Mouse (Mus musculus) neural tube, embryonic 13.5 days (tissue): ENCODE measurements around the gene Hist3h2a. TPM values are rescaled to one million over a fixed set of nuclear protein-coding genes. Genes with fewer than 3 reads are reported as not detected.
"Not testable (repeated sequence)": the region's sequence is repeated elsewhere in the genome, so short reads cannot be mapped to it uniquely, and the experiment has no call there.

Experiments used
- ATAC-seq: fragments of 200-750 bp; cut with Nextera tagmentation; 2 replicates; pipeline ENCODE4 v1.8.0; 2017; ENCODE audit warnings: low read depth, mild to moderate bottlenecking, moderate TSS enrichment, moderate library complexity
- H3K27ac ChIP-seq: fragments of 300-500 bp; sonication (generic); replicated peaks from 2 replicates; pipeline ENCODE4 v1.5.1; 2015; ENCODE audit warnings: moderate library complexity, mild to moderate bottlenecking, inconsistent platforms
- H3K27me3 ChIP-seq: fragments of 300-500 bp; sonication (generic); 2 replicates; pipeline ENCODE4 v1.6.1; 2015; ENCODE audit warnings: mild to moderate bottlenecking, inconsistent platforms
- H3K36me3 ChIP-seq: fragments of 300-500 bp; sonication (generic); 2 replicates; pipeline ENCODE4 v1.6.1; 2015; ENCODE audit warnings: mild to moderate bottlenecking, inconsistent platforms
- H3K4me1 ChIP-seq: fragments of 300-500 bp; sonication (generic); replicated peaks from 2 replicates; pipeline ENCODE4 v1.6.1; 2015; ENCODE audit warnings: inconsistent platforms
- H3K4me2 ChIP-seq: fragments of 300-500 bp; sonication (generic); 2 replicates; pipeline ENCODE4 v1.6.1; 2015; ENCODE audit warnings: inconsistent platforms, mild to moderate bottlenecking, moderate library complexity
- H3K4me3 ChIP-seq: fragments of 300-500 bp; sonication (generic); 2 replicates; pipeline ENCODE4 v1.5.1; 2015; ENCODE audit warnings: mild to moderate bottlenecking, inconsistent platforms
- H3K9ac ChIP-seq: fragments of 300-500 bp; sonication (generic); 2 replicates; pipeline ENCODE4 v1.6.1; 2015; ENCODE audit warnings: moderate library complexity, mild to moderate bottlenecking, inconsistent platforms
- H3K9me3 ChIP-seq: fragments of 300-500 bp; sonication (generic); 2 replicates; pipeline ENCODE4 v1.6.1; 2016; ENCODE audit warnings: inconsistent platforms
- WGBS: fragments of 180-500 bp; shearing (Covaris S2); methylation state at CpG from one replicate; pipeline ENCODE4 v1.1.7; 2015; 5-methylcytosine and 5-hydroxymethylcytosine counted together
- polyA plus RNA-seq: library from polyadenylated mRNA; unstranded; fragments of >200 nt; fragmentation: Nextera tagmentation; extraction: Ambion mirVana; gene quantifications from 2 replicates; pipeline ENCODE4 v1.2.1, GENCODE M21; 2015

Hist3h2a gene
- polyA plus RNA-seq, 1 experiment from 2014 or later, result 126 TPM

DNA sequence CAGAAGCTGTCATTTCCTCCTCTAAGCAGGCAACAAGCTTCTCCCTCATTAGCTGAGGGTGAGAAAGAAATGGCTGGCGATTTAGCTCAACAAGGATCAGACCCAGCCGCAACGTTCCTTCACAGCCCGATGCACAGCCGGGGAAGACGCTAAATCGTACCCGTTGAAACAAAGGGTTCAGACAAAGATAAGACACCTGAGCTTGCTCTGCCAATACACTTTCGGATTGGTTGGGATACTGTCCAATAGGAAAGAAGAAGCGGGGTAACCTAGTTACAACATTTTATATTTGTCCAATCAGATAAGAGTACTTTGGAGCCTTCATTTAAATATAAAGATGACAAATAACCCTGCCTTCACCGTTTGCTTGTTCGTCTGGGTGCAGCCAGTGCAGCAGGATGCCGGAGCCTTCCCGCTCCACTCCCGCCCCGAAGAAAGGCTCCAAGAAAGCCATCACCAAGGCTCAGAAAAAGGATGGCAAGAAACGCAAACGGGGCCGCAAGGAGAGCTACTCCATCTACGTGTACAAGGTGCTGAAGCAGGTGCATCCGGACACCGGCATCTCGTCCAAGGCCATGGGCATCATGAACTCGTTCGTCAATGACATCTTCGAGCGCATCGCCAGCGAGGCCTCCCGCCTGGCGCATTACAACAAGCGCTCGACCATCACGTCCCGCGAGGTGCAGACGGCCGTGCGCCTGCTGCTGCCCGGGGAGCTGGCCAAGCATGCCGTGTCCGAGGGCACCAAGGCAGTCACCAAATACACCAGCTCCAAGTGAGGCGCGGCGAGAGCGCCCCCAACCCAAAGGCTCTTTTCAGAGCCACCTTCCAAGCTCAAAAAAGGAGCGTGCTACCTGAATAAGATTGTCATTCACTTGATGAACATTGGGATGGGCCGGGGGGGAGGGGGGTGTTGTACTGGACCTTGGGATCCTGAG, 5.7 kb upstream of the Hist3h2a start, which contains the start of gene Hist3h2ba:
Hist3h2ba (plus strand) TSS at position 379 of the 938 bp plus-strand sequence.
- under 1% methylated on average over 48 of the region's 48 CpGs for WGBS
- Histone ChIP-seq H3K27ac (peak within 1 kb of the TSS; percentile 100), H3K27me3 (no peaks in the 10 kb centered on the region), H3K9me3 (no peaks in the 10 kb centered on the region), H3K9ac (peak within 1 kb of the TSS; percentile 96), H3K4me3 (peak within 1 kb of the TSS; percentile 64), H3K4me1 (peaks cover 54% of the 10 kb centered on the region), H3K4me2 (peak within 1 kb of the TSS; percentile 58), H3K36me3 (no peaks in the 10 kb centered on the region)
- ATAC-seq, result peak; percentile 92

GRCm38 (mm10) chr11:58949480-58950431, 4.7 kb upstream of the Hist3h2a start:
- H3K36me3 ChIP-seq, result no peaks in the 10 kb centered on the region
- peak overlapping the region; percentile 64 for H3K4me3 ChIP-seq
- H3K4me2 ChIP-seq, result peak overlapping the region; percentile 58
- H3K9ac ChIP-seq, result peak overlapping the region; percentile 96
- peaks cover 47% of the 10 kb centered on the region for H3K4me1 ChIP-seq
- peak overlapping the region; percentile 100 for H3K27ac ChIP-seq
- no peaks in the 10 kb centered on the region for H3K9me3 ChIP-seq
- peak; percentile 68 for ATAC-seq
- H3K27me3 ChIP-seq, result no peaks in the 10 kb centered on the region
- 3% methylated on average over 20 of the region's 20 CpGs for WGBS

DNA sequence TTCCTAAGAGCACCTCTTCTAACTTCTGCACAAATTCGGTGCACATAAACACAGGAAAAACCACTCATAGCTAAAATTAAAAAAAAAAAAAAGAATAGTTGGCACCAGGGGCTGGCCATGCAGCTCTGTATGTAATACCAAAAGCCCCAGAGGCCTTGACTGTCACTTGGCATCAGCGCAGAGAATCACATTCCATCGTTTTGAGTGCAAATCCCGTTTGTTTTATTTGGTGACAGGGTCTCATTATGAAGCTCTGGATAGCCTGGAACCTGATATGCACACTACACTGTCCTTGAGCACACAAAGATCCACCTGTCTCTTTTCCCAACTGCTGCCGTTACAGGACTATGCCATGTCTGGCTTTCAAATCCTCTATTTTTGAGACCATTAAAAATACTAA, 3.3 kb upstream of the Hist3h2a start:
- Histone ChIP-seq H3K9ac (peak overlapping the region; percentile 96), H3K27me3 (no peaks in the 10 kb centered on the region), H3K4me3 (peak overlapping the region; percentile 64), H3K9me3 (no peaks in the 10 kb centered on the region), H3K27ac (peak overlapping the region; percentile 100), H3K36me3 (no peaks in the 10 kb centered on the region), H3K4me2 (peak overlapping the region; percentile 58), H3K4me1 (peaks cover 53% of the 10 kb centered on the region)
- no peak for ATAC-seq
- 60% methylated on average over 5 of the region's 5 CpGs for WGBS

GRCm38 (mm10) chr11:58953351-58954169, 925 bp upstream of the Hist3h2a start:
- H3K9ac ChIP-seq, result peak overlapping the region; percentile 99
- peak overlapping the region; percentile 100 for H3K27ac ChIP-seq
- 1% methylated on average over 33 of the region's 33 CpGs for WGBS
- H3K36me3 ChIP-seq, result 0 out of 2 replicates have a peak, but pooled peaks cover 14% of the 10 kb centered on the region
- no peaks in the 10 kb centered on the region for H3K9me3 ChIP-seq
- H3K27me3 ChIP-seq, result no peaks in the 10 kb centered on the region
- peak overlapping the region; percentile 74 for H3K4me3 ChIP-seq
- peaks cover 60% of the 10 kb centered on the region for H3K4me1 ChIP-seq
- peak overlapping the region; percentile 87 for H3K4me2 ChIP-seq
- no peak; the same call in none of the 2 replicates for ATAC-seq

DNA sequence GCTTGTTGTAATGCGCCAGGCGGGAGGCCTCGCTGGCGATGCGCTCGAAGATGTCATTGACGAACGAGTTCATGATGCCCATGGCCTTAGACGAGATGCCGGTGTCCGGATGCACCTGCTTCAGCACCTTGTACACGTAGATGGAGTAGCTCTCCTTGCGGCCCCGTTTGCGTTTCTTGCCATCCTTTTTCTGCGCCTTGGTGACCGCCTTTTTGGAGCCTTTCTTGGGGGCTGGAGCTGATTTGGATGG, 390 bp upstream of the Hist3h2a start:
- WGBS, result under 1% methylated on average over 17 of the region's 17 CpGs
- H3K27me3 ChIP-seq, H3K9me3 ChIP-seq: not testable (repeated sequence)
- peak overlapping the region; percentile 100 for H3K27ac ChIP-seq
- ATAC-seq, result peak; percentile 17; the same call in 1 of the 2 replicates
- H3K9ac ChIP-seq, result peak overlapping the region; percentile 99
- H3K4me3 ChIP-seq, result peak overlapping the region; percentile 74
- H3K4me2 ChIP-seq, result peak overlapping the region; percentile 87
- peaks cover 65% of the 10 kb centered on the region for H3K4me1 ChIP-seq
- H3K36me3 ChIP-seq, result 0 out of 2 replicates have a peak, but pooled peaks cover 15% of the 10 kb centered on the region

- Histone ChIP-seq H3K4me1 (peaks cover 71% of the 10 kb centered on the region), H3K9me3 (no peaks in the 10 kb centered on the region), H3K4me2 (peak overlapping the region; percentile 87), H3K27ac (peak overlapping the region; percentile 100), H3K4me3 (peak overlapping the region; percentile 74), H3K36me3 (0 out of 2 replicates have a peak, but pooled peaks cover 15% of the 10 kb centered on the region), H3K27me3 (no peaks in the 10 kb centered on the region), H3K9ac (peak overlapping the region; percentile 95)
- under 1% methylated on average over 20 of the region's 20 CpGs for whole genome bisulfite sequencing
- ATAC-seq, result no peak; the same call in 1 of the 2 replicates
Measured at GRCm38 (mm10) chr11:58955143-58955867, 820 bp downstream of the Hist3h2a start.

- Histone ChIP-seq H3K9ac (peak overlapping the region; percentile 95), H3K4me3 (peak overlapping the region; percentile 74), H3K4me1 (peaks cover 65% of the 10 kb centered on the region), H3K9me3 (no peaks in the 10 kb centered on the region), H3K4me2 (peak overlapping the region; percentile 87), H3K27ac (peak overlapping the region; percentile 100), H3K27me3 (no peaks in the 10 kb centered on the region), H3K36me3 (0 out of 2 replicates have a peak, but pooled peaks cover 15% of the 10 kb centered on the region)
- ATAC-seq, result no peak
- 23% methylated on average over 8 of the region's 8 CpGs for WGBS
Measured at GRCm38 (mm10) chr11:58955868-58956257, 1.4 kb downstream of the Hist3h2a start.

DNA sequence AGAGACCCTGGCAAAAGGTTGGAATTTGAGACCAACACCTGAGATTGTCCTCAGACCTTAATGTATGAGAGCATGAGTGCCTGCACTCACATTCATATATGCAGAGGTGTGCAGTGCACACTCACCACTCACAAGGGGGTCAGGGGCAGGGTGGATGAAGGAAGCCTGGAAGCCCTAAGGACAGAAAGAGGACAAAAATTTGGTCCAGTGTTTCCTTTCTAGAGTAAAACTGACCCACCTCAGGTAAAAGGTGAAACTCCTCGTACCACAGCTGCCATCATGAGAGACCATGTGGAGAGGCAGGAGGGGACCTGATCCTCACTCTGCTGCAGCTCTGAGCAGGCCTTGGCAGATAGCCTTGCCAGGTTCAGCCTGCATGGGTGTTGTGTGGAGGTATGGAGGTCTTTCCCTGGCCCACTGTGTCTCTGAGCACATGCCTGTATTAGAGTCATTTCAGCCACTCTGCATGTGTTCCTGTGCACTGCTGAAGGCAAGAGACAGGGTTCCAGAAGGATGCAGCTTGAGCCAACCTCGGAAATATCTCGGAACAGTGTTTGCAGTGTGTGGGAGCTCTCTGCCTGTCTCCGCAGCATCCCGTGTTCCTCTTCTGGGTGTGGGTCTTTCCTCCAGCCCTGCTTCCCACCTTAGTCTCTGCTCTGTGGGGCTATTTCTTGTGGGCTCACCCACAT, 2.9 kb downstream of the Hist3h2a start:
- H3K27ac ChIP-seq, result no peak overlapping the region
- peak overlapping the region; percentile 87 for H3K4me2 ChIP-seq
- no peaks in the 10 kb centered on the region for H3K9me3 ChIP-seq
- ATAC-seq, result no peak
- 87% methylated on average over 5 of the region's 5 CpGs for WGBS
- 0 out of 2 replicates have a peak, but pooled peaks cover 15% of the 10 kb centered on the region for H3K36me3 ChIP-seq
- peaks cover 51% of the 10 kb centered on the region for H3K4me1 ChIP-seq
- peak overlapping the region; percentile 74 for H3K4me3 ChIP-seq
- H3K27me3 ChIP-seq, result peaks cover 9% of the 10 kb centered on the region
- H3K9ac ChIP-seq, result peak overlapping the region; percentile 95

- peak overlapping the region; percentile 87 for H3K4me2 ChIP-seq
- 81% methylated on average over 6 of the region's 6 CpGs for WGBS
- peaks cover 16% of the 10 kb centered on the region for H3K27me3 ChIP-seq
- no peak for ATAC-seq
- H3K9me3 ChIP-seq, result no peaks in the 10 kb centered on the region
- no peak overlapping the region for H3K4me3 ChIP-seq
- H3K27ac ChIP-seq, result no peak overlapping the region
- peak overlapping the region; percentile 95; the same call in 1 of the 2 replicates for H3K9ac ChIP-seq
- H3K36me3 ChIP-seq, result 0 out of 2 replicates have a peak, but pooled peaks cover 15% of the 10 kb centered on the region
- H3K4me1 ChIP-seq, result peaks cover 42% of the 10 kb centered on the region
Measured at GRCm38 (mm10) chr11:58958536-58958935, 4.1 kb downstream of the Hist3h2a start.

- H3K9ac ChIP-seq, result peak overlapping the region; percentile 73
- no peak for ATAC-seq
- 0 out of 2 replicates have a peak, but pooled peaks cover 15% of the 10 kb centered on the region for H3K36me3 ChIP-seq
- peaks cover 42% of the 10 kb centered on the region for H3K4me1 ChIP-seq
- no peaks in the 10 kb centered on the region for H3K9me3 ChIP-seq
- H3K4me3 ChIP-seq, result peak overlapping the region; percentile 47
- H3K4me2 ChIP-seq, result peak overlapping the region; percentile 87
- peaks cover 16% of the 10 kb centered on the region for H3K27me3 ChIP-seq
- WGBS, result 31% methylated on average over 15 of the region's 15 CpGs
- H3K27ac ChIP-seq, result peak overlapping the region; percentile 84
Measured at GRCm38 (mm10) chr11:58959186-58959825, 4.8 kb downstream of the Hist3h2a start.
